In genomic region chr11:98935123-98935522, GRCm38 (mm10) we compare ENCODE assay signal across 14 mouse cellular contexts. TPM values are rescaled to one million over a fixed set of nuclear protein-coding genes. Genes with fewer than 3 reads are reported as not detected.
DNase-seq lines count a peak whose midpoint lies in the region; ATAC-seq and TF ChIP-seq lines count a peak whose summit lies in the region.
"Had no signal": no experiment of that assay in that cellular context is flagged by ENCODE, and none has a peak within 500 bp of the region (broad histone marks: within the 10 kb centered on the region; RNA-seq: fewer than 3 reads in every experiment).

No protein-coding gene starts in this region.

- 85% methylated on average over 3 of the region's 3 CpGs for WGBS in lung, postnatal 0 days
- 82% methylated on average over 3 of the region's 3 CpGs for WGBS in stomach, embryonic 16.5 days
- WGBS in midbrain, embryonic 16.5 days = 90% methylated on average over 3 of the region's 3 CpGs

- peak overlapping the region; percentile 97; the same call in 1 of the 2 replicates for H3K27ac ChIP-seq in lung, postnatal 0 days (ENCODE audit: low read length)
- H3K27ac ChIP-seq in stomach, embryonic 16.5 days (ENCODE audit: low read length) = 0 out of 2 replicates have a peak overlapping the region, but pooled peaks have one; percentile 19
- H3K27ac ChIP-seq in midbrain, embryonic 16.5 days (ENCODE audit: low read length) = no peak overlapping the region
- H3K27ac ChIP-seq: left cerebral cortex, adult 2 months; midbrain, embryonic 12.5 days had no signal

- peak; percentile 48 for DNase-seq in cerebellum, adult 9-10 months
- no peak for DNase-seq in cerebellum, postnatal 36 days
- DNase-seq in lung, postnatal 0 days (ENCODE audit: low spot score) = no peak
- DNase-seq in lung, postnatal 10 days = no peak
- peak; percentile 76 for DNase-seq in kidney, postnatal 10 days
- DNase-seq: B cell, adult 2 months; liver, postnatal 0 days; thymus, adult 2 months had no signal

- no peak overlapping the region for H3K4me3 ChIP-seq in lung, postnatal 0 days (ENCODE audit: low read depth, low read length)
- H3K4me3 ChIP-seq in stomach, embryonic 16.5 days (replicated peaks; ENCODE audit: low read length) = no peak overlapping the region
- no peak overlapping the region for H3K4me3 ChIP-seq in midbrain, embryonic 16.5 days (ENCODE audit: low read depth, low read length)
- H3K4me3 ChIP-seq: left cerebral cortex, adult 2 months; midbrain, embryonic 12.5 days had no signal

- H3K9me3 ChIP-seq in lung, postnatal 0 days (ENCODE audit: low read length) = no peaks in the 10 kb centered on the region
- no peaks in the 10 kb centered on the region for H3K9me3 ChIP-seq in stomach, embryonic 16.5 days (replicated peaks; ENCODE audit: control insufficient read depth, low read length)
- H3K9me3 ChIP-seq in midbrain, embryonic 16.5 days (replicated peaks; ENCODE audit: control insufficient read depth, low read length, poor library complexity, severe bottlenecking) = no peaks in the 10 kb centered on the region
- H3K9me3 ChIP-seq: midbrain, embryonic 12.5 days had no signal

- no peaks in the 10 kb centered on the region for H3K27me3 ChIP-seq in lung, postnatal 0 days (replicated peaks; ENCODE audit: insufficient read depth, low read length)
- H3K27me3 ChIP-seq in stomach, embryonic 16.5 days (ENCODE audit: control insufficient read depth, insufficient read depth, low read length) = no peaks in the 10 kb centered on the region
- peaks cover 13% of the 10 kb centered on the region for H3K27me3 ChIP-seq in midbrain, embryonic 16.5 days (ENCODE audit: control insufficient read depth, insufficient read depth, low read depth, low read length)

- no peaks in the 10 kb centered on the region for H3K36me3 ChIP-seq in lung, postnatal 0 days (ENCODE audit: insufficient read depth, low read length)
- no peaks in the 10 kb centered on the region for H3K36me3 ChIP-seq in stomach, embryonic 16.5 days (ENCODE audit: control insufficient read depth, insufficient read depth, low read length)
- no peaks in the 10 kb centered on the region for H3K36me3 ChIP-seq in midbrain, embryonic 16.5 days (ENCODE audit: control insufficient read depth, insufficient read depth, low read length)
- H3K36me3 ChIP-seq: midbrain, embryonic 12.5 days had no signal

- TF ChIP-seq EP300 in lung, postnatal 0 days (IDR thresholded peaks at IDR 0.05) = no peak

- H3K9ac ChIP-seq in lung, postnatal 0 days (replicated peaks; ENCODE audit: low read depth) = no peak overlapping the region
- H3K9ac ChIP-seq in stomach, embryonic 16.5 days (ENCODE audit: low read length) = no peak overlapping the region
- H3K9ac ChIP-seq in midbrain, embryonic 16.5 days (ENCODE audit: low read depth, low read length) = no peak overlapping the region
- H3K9ac ChIP-seq: liver, postnatal 0 days; midbrain, embryonic 12.5 days had no signal

- no peak for TF ChIP-seq CTCF in lung, postnatal 0 days (IDR thresholded peaks at IDR 0.05)

- no peak overlapping the region for H3K4me2 ChIP-seq in lung, postnatal 0 days (replicated peaks; ENCODE audit: low read depth, low read length)
- no peak overlapping the region for H3K4me2 ChIP-seq in stomach, embryonic 16.5 days (ENCODE audit: low read depth, low read length)
- H3K4me2 ChIP-seq in midbrain, embryonic 16.5 days (ENCODE audit: low read length) = no peak overlapping the region

- ATAC-seq in lung, postnatal 0 days = no peak
- ATAC-seq in stomach, embryonic 16.5 days (ENCODE audit: insufficient read depth, low FRiP score) = no peak
- ATAC-seq in granulocyte monocyte progenitor cell, adult 5-6 weeks (replicated peaks; ENCODE audit: poor library complexity, severe bottlenecking) = no peak
- ATAC-seq in midbrain, embryonic 16.5 days = no peak
- ATAC-seq: liver, postnatal 0 days had no signal

- H3K4me1 ChIP-seq in lung, postnatal 0 days (ENCODE audit: insufficient read depth, low read depth, low read length) = peaks cover 64% of the 10 kb centered on the region
- peaks cover 64% of the 10 kb centered on the region for H3K4me1 ChIP-seq in stomach, embryonic 16.5 days (ENCODE audit: control insufficient read depth, insufficient read depth, low read length)
- peaks cover 42% of the 10 kb centered on the region for H3K4me1 ChIP-seq in midbrain, embryonic 16.5 days (ENCODE audit: control insufficient read depth, insufficient read depth, low read length)

RNA-seq across cellular contexts. Expression of gene Rara, which starts 7.5 kb away (rescaled TPM):
- 26.2 and 28.8 TPM in 2 replicates for polyA plus RNA-seq in lung, postnatal 0 days (2015; fragmentation: Nextera tagmentation; extraction: Ambion mirVana)
- polyA plus RNA-seq in stomach, embryonic 16.5 days (2015; fragmentation: Nextera tagmentation; extraction: Ambion mirVana) = 28.8 and 30.1 TPM in 2 replicates
- 3.8 and 8.8 TPM in 2 replicates for total RNA-seq in granulocyte monocyte progenitor cell, adult 5-6 weeks (2014; fragmentation: Nextera tagmentation)
- 1.9 and 3.1 TPM in 2 replicates for total RNA-seq in granulocyte monocyte progenitor cell, adult 5-6 weeks (2017)
- 9.5 and 9.6 TPM in 2 replicates for polyA plus RNA-seq in midbrain, embryonic 16.5 days (2015; fragmentation: Nextera tagmentation; extraction: Ambion mirVana)

RNA-seq across cellular contexts. Expression of gene Cdc6, which starts 27.5 kb away (rescaled TPM):
- polyA plus RNA-seq in lung, postnatal 0 days (2015; fragmentation: Nextera tagmentation; extraction: Ambion mirVana) = 2.5 and 2.6 TPM in 2 replicates
- 26.9 and 28.1 TPM in 2 replicates for polyA plus RNA-seq in stomach, embryonic 16.5 days (2015; fragmentation: Nextera tagmentation; extraction: Ambion mirVana)
- total RNA-seq in granulocyte monocyte progenitor cell, adult 5-6 weeks (2014; fragmentation: Nextera tagmentation) = 47.8 and 58.8 TPM in 2 replicates
- total RNA-seq in granulocyte monocyte progenitor cell, adult 5-6 weeks (2017) = 30.3 and 43.5 TPM in 2 replicates
- polyA plus RNA-seq in midbrain, embryonic 16.5 days (2015; fragmentation: Nextera tagmentation; extraction: Ambion mirVana) = 2.4 TPM in 2 replicates

RNA-seq across cellular contexts. Expression of gene Gjd3, which starts 47.7 kb away (rescaled TPM):
- 0.56 and 1.0 TPM in 2 replicates for polyA plus RNA-seq in lung, postnatal 0 days (2015; fragmentation: Nextera tagmentation; extraction: Ambion mirVana)
- polyA plus RNA-seq in stomach, embryonic 16.5 days (2015; fragmentation: Nextera tagmentation; extraction: Ambion mirVana) = 0.44 TPM in 1 of 2 replicates, not detected in the other
- not detected in 2 replicates for total RNA-seq in granulocyte monocyte progenitor cell, adult 5-6 weeks (2014; fragmentation: Nextera tagmentation)
- 1.8 TPM in 1 of 2 replicates, not detected in the other for total RNA-seq in granulocyte monocyte progenitor cell, adult 5-6 weeks (2017)
- polyA plus RNA-seq in midbrain, embryonic 16.5 days (2015; fragmentation: Nextera tagmentation; extraction: Ambion mirVana) = 1.0 and 1.9 TPM in 2 replicates
- total RNA-seq: neutrophil, adult 5-6 weeks had no signal
- polyA plus RNA-seq: liver, postnatal 0 days had no signal

Comparison
In these comparisons a context has a peak if more than half of its experiments do, and no peak if none do; other contexts are left out.
1. DNase-seq: peak in cerebellum, adult 9-10 months (single experiment) and kidney, postnatal 10 days (single experiment); none in cerebellum, postnatal 36 days (0 of 2), lung, postnatal 0 days (single experiment) and lung, postnatal 10 days (single experiment).